Mouse (Mus musculus): ENCODE data around the gene Nxn. TPM values are rescaled to one million over a fixed set of nuclear protein-coding genes. Genes with fewer than 3 reads are reported as not detected.

Nxn gene
- total RNA-seq, 2 experiments from 2014 or later = 37.3 to 38.0 TPM

- DNase-seq = no peak
Measured at GRCm38 (mm10) chr11:76297252-76297651, 101.7 kb downstream of the Nxn start.

- DNase-seq = no peak
Measured at GRCm38 (mm10) chr11:76294836-76295235, 104.1 kb downstream of the Nxn start.

GRCm38 (mm10) chr11:76294078-76294477 is 104.9 kb downstream of the Nxn start:
- no peak for DNase-seq

GRCm38 (mm10) chr11:76292831-76293230 is 106.1 kb downstream of the Nxn start:
- DNase-seq = no peak

- DNase-seq = peak; percentile 42
Measured at GRCm38 (mm10) chr11:76292398-76292797, 106.5 kb downstream of the Nxn start.

DNA sequence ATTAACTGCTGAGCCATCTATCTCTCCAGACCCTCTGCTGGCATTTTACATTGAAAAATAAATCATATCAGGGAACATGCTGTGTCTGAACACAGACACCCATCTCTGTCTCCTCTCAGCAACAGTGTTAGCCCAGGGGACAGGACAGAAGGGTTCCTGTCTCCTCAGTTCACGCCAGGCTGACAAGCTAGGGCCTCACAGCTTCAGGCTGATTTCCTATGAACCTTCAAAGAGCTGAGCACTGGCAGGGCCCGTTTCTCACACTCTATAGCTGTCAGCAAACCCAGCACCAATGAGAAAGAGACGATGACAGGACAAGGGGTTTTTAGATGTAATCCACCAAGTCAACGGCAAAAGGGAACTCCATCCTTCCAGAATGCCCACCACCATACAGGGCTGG is 107.0 kb downstream of the Nxn start:
- DNase-seq = no peak

- DNase-seq = no peak
Measured at GRCm38 (mm10) chr11:76290367-76290766, 108.6 kb downstream of the Nxn start.

GRCm38 (mm10) chr11:76288645-76289044 is 110.3 kb downstream of the Nxn start:
- no peak for DNase-seq

DNA sequence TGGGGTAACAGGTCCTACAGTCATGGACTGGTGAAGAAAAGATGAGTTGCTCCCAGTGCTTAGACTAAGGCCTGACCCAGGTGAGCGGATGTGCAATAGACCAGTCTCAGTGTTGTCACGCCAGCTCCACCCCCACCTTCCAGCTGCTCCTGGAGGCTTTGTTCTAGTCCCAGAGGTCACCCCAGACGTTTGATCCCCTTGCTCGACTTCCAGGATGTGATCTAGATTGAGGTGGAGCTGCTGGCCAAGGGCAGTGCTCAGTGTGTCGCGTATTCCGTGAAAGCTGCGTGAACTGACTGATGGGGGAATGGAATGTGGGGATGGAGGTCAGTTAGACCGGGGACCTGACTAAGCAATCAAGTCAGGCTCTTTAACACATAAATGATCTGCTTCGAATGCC is 111.6 kb downstream of the Nxn start:
- no peak for DNase-seq

DNA sequence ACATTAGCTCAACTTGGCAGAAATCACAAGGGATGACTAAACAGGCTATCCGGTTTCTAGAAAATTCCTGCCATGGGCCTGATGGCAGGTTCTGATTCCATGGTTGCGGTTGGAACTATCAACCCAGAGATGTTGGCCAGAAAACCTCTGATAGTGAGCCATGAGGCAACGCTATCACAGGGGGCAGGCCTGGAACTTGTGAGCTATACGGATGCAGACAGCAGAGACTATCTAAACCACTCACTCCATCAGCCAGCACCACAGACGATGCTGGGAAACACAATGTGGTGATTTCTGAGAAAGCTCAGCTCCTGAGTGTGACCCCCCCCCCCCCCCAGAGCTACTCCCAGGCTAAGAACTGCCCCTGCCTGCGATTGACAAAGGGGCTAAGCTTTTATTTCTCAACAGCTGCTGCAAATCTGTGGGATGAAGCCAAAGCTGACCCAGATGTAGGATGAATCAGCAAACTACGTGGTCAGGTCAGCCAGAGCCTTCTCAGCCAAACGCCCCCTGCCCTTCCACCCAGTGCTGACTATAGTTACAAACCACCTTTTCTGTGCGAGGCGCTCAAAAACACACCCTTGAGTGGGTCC is 112.3 kb downstream of the Nxn start:
- DNase-seq = no peak

GRCm38 (mm10) chr11:76285431-76286075 is 113.4 kb downstream of the Nxn start:
- no peak for DNase-seq

DNA sequence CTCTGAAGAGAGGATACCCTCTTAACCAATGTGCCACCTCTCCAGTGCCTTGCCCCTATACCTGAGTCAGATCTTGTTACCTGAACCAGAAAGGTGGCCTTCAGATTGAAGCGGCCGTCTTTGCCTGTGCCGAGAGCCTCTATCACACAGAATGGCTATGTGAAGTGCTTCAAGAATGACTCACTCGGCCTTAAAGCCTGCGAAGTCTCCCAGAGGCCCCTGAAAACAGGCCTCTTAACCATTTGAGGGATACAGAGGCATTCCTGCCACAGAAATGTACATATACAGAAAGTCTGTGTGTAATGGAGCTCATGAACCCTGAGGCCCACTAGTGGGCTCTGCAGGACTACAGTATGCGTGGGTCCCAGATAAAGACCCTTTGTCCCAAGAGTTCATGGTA is 115.1 kb downstream of the Nxn start:
- DNase-seq = no peak

GRCm38 (mm10) chr11:76279971-76280370 is 119.0 kb downstream of the Nxn start:
- no peak for DNase-seq

DNA sequence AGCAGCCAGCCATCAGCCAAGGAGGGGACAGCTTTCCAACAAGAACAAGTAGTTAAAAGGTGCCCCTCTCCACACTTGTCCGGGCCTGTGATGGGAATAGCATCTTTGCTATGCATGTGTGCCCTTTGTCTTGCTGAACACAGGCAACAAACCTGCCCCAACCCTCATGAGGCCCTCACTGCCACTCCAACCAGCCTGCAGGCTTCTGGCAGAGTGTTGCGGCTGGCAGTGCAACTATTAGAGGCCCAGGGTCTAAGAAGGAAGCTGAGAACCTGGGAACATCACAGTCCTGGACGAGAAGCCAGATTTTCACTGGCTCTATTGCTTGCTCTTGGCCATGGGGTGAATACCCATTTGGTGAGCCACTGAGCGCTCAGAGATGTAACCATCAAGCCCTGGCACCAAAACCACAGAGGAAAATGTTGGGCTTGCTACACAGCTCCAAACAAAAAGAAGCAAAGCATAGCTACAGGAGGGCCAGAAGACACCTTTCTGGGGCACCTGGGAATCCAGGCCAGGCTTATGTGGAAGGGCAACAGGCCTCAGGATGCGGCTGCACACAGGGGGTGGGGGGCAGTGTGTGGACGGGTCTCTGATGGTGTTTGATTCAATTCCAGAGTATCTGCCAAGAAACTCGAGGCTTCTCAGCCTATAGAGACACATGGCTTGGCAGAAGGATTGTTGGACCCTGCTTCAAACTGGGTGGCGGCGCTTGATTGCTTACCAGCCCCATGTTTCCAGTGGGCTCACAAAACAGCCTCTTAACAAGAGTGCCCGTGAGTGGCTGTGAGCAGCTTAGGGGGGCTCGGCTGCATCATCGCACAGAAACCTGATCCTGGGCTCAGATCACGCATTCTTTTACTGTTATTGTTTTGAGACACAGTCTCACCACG is 119.7 kb downstream of the Nxn start:
- no peak for DNase-seq

- no peak for DNase-seq
Measured at GRCm38 (mm10) chr11:76272440-76272839, 126.5 kb downstream of the Nxn start.

DNA sequence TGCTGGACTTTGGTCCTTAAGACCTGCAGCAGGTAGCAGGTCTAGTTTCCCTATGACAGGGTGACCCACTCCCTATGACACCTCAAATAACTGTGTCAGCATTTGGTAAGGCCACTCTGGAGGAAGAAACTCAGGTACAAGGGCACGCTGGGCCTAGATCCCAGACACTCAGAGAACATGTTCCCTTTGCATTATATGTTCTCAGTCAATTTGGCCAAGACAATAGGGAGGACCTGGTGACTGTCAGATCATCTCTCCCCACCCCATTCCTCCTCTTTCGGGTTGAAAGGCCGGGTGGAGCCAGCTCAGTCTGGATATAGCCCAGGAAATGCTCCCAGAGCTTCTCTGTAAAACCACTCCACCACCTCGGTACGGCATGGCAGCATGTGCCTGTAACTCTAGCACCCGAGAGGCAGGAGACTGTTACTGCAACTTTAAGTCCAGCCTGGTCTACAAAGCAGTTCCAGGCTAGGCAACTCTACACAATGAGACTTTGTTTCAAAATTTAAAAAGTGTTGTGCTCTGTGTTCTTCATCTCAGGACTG is 130.3 kb downstream of the Nxn start:
- DNase-seq = no peak

DNA sequence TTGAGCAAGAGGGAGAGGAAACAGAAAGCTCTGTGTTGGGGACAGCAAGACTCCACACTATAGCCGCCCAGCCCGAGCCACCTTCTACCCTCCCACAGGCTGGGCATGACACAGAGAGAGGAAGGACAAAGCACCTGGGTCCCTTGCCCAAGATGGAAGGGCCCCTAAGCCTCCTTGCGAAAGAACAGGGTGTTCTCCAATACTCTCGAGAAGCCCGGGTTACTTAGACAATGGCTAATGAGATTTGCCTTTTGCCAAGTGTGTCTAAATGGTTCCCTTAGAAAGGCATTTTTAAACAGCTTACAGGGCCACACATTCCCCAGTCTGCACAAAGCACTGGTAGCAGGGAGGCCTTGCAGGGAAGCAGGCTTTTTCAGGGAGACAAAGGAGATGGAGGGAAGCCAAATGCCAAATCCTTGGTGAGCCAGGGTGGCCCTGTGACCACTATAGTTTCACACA is 130.9 kb downstream of the Nxn start:
- no peak for DNase-seq

- DNase-seq = no peak
Measured at GRCm38 (mm10) chr11:76267550-76267949, 131.4 kb downstream of the Nxn start.

- DNase-seq = no peak
Measured at GRCm38 (mm10) chr11:76262611-76263351, 136.2 kb downstream of the Nxn start.

GRCm38 (mm10) chr11:76261224-76261623 is 137.7 kb downstream of the Nxn start:
- DNase-seq = no peak

DNA sequence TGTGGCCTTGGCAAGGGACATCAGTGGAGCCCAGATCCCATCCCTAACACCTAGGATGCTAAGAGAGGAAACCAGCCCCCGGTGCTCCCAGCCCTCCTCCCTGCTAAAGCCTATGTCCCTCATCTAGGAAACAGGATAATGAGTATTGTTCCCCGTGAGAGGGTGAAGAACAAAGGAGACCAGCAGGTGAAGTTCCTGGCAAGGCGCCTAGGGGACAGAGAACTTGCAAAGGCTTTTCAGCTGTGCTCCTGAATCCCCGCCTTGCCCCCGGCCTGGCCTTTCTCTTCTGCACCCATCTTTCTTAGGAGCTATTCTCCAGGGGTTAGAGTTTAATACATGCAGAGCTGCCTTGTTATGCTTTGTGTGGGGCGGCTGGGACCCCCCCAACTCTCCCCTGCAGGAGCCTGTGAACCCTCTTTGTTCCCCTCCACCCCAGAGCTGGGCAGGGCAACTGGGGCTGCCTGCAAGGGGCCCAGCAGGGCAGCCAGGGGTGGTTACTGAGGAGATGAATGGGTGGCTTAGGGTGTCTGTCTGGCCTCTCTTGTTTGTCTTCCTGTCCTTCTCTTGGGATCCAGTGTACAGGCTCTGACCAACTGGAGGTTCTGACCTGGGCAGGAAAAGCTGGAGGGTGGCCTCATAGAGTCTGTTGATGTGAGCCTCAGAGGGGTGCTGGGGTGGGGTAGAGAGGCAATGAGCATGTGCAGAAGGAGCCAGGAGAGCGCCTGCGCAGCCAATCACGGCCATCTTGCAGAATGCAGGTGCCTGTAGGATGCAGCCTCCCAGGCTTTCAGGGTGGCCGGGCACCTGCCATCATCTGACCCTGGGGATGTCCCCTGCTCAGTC is 138.5 kb downstream of the Nxn start:
- no peak for DNase-seq

Data from gastrocnemius, postnatal 10 days (tissue).